Mouse (Mus musculus): ENCODE measurements around the gene Smad3.

DNA sequence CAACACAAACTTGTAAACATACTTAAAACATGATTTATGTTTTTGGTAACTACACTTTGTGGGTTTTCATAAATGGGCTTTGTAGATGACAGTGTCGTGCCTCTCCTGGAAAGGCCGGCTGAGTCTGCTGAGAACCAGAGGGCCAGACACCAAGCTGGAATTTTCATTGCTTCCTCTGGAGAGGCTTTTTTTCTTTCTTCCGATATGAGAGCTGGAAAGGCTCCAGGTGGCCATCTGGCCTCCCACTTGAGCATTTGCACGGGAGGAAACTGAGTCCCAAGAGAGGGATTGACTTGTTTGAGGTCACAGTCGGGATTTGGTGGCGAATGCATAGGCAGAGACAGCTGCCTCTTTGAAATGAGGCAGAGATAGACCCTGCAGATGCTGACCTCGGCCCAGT lies 31.6 kb upstream of the Smad3 start:
- TF ChIP-seq CTCF (IDR thresholded peaks at IDR 0.05; ENCODE audit: low read depth) = no peak
- TF ChIP-seq EP300 (optimal IDR thresholded peaks at IDR 0.05) = no peak

Measured in stomach, postnatal 0 days (tissue).